In the genomic region with DNA sequence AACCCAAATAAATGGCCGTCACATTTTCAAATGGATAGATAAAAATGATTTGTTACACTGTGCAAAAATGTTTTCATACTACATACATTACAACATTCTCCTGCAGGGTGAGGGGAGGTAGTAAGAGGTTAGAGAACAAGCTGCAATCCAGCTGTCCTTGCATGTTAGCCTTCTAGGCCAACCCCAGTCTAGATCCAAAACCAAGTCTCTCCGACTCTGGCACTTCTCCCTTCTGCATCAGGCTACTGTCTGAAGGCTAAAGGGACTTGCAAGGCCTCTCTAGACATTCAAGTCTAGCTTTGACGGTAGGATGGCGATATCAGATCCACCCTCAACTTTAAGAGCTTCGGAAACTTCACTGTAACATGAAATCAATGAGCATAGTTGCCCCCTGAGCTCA, we compare ENCODE assay signal across 11 mouse cellular contexts.
"Had no signal": no experiment of that assay in that cellular context is flagged by ENCODE, and none has a peak within 500 bp of the region (broad histone marks: within the 10 kb centered on the region; RNA-seq: fewer than 3 reads in every experiment).

No protein-coding gene starts in this region.

- DNase-seq: liver, postnatal 0 days; lung, adult 2 months; lung, postnatal 14 days; retina, postnatal 1 day; right cerebral cortex, adult 18-20 months; right cerebral cortex, postnatal 25 days; right cerebral cortex, postnatal 4 days; spleen, adult 18-20 months; thymus, adult 18-20 months; thymus, postnatal 14 days; thymus, postnatal 36 days had no signal
